Mouse (Mus musculus) MEL (cell line): ENCODE results near the gene Tgfbr3. TPM values are rescaled to one million over a fixed set of nuclear protein-coding genes. Genes with fewer than 3 reads are reported as not detected.
A peak's percentile ranks its signal among the peaks of the same experiment; 100 is the strongest.
"Not testable (repeated sequence)": the region's sequence is repeated elsewhere in the genome, so short reads cannot be mapped to it uniquely, and the experiment has no call there.

Source experiments
- DNase-seq: peaks from one replicate; pipeline ENCODE4 v3.0.0; 2011; ENCODE audit warnings: low read depth, low spot score
- H3K27ac ChIP-seq: 2 replicates; pipeline ENCODE4 v1.5.1; 2012; ENCODE audit warnings: low read depth, mild to moderate bottlenecking, control low read depth, low read length, moderate library complexity; ENCODE audit not compliant: control insufficient read depth
- H3K27me3 ChIP-seq, 2 experiments: fragments of 150-350 bp in 1 of 2; sonication (generic) in 1 of 2; 2 replicates each; pipeline ENCODE4 v1.6.1; 2012; ENCODE audit warnings: low read length in 2 of 2, mild to moderate bottlenecking in 2 of 2, improper control_type of control experiment in 1 of 2, moderate library complexity in 1 of 2; ENCODE audit not compliant: insufficient read depth in 2 of 2, control insufficient read depth in 1 of 2
- H3K36me3 ChIP-seq, 2 experiments: 2 replicates each; pipeline ENCODE4 v1.6.1; 2012 to 2014; ENCODE audit warnings: low read length in 2 of 2, improper control_type of control experiment in 1 of 2, inconsistent platforms in 1 of 2, mild to moderate bottlenecking in 1 of 2; ENCODE audit not compliant: insufficient read depth in 2 of 2, control insufficient read depth in 1 of 2
- H3K4me1 ChIP-seq, 2 experiments: fragments of 150-350 bp in 1 of 2; sonication (generic) in 1 of 2; 2 replicates each; pipeline ENCODE4 v1.6.1; 2012; ENCODE audit warnings: low read length in 2 of 2, improper control_type of control experiment in 1 of 2, mild to moderate bottlenecking in 1 of 2; ENCODE audit not compliant: insufficient read depth in 2 of 2, control insufficient read depth in 1 of 2
- H3K4me3 ChIP-seq, 2 experiments: fragments of 150-350 bp in 1 of 2; sonication (generic) in 1 of 2; 2 replicates each; pipeline ENCODE4 v1.5.1; 2012; ENCODE audit warnings: low read depth in 2 of 2, low read length in 2 of 2, mild to moderate bottlenecking in 2 of 2, moderate library complexity in 2 of 2, control low read depth in 1 of 2, improper control_type of control experiment in 1 of 2; ENCODE audit not compliant: control insufficient read depth in 1 of 2, insufficient read depth in 1 of 2
- H3K79me2 ChIP-seq: 2 replicates; pipeline ENCODE4 v1.6.1; 2012; ENCODE audit warnings: mild to moderate bottlenecking, low read length, moderate library complexity; ENCODE audit not compliant: control insufficient read depth, poor library complexity, insufficient read depth
- H3K9ac ChIP-seq: 2 replicates; pipeline ENCODE4 v1.6.1; 2012; ENCODE audit warnings: low read depth, mild to moderate bottlenecking, control low read depth, low read length, moderate library complexity; ENCODE audit not compliant: control insufficient read depth, poor library complexity, severe bottlenecking
- H3K9me3 ChIP-seq: fragments of 150-350 bp; sonication (generic); replicated peaks from 2 replicates; pipeline ENCODE4 v1.6.1; 2012; ENCODE audit warnings: mild to moderate bottlenecking, low read length, improper control_type of control experiment, moderate library complexity; ENCODE audit not compliant: insufficient read depth
- BHLHE40 ChIP-seq: IDR thresholded peaks from 2 replicates; pipeline ENCODE4 v1.6.1; 2012; ENCODE audit warnings: low read depth, mild to moderate bottlenecking, inconsistent platforms, low read length, improper control_type of control experiment, borderline replicate concordance
- E2F4 ChIP-seq: IDR thresholded peaks from 2 replicates; pipeline ENCODE4 v1.6.1; 2011; ENCODE audit warnings: low read depth, low read length, improper control_type of control experiment, borderline replicate concordance
- EP300 ChIP-seq, 2 experiments: IDR thresholded peaks; 2 replicates each; pipeline ENCODE4 v1.6.1; 2011; ENCODE audit warnings: improper control_type of control experiment in 2 of 2, low read length in 2 of 2, low read depth in 1 of 2, mild to moderate bottlenecking in 1 of 2
- ETS1 ChIP-seq: IDR thresholded peaks from 2 replicates; pipeline ENCODE4 v1.6.1; 2012; ENCODE audit warnings: low read depth, mild to moderate bottlenecking, inconsistent platforms, low read length, improper control_type of control experiment, moderate library complexity
- HCFC1 ChIP-seq: IDR thresholded peaks from 2 replicates; pipeline ENCODE4 v1.6.1; 2012; ENCODE audit warnings: low read depth, mild to moderate bottlenecking, inconsistent platforms, low read length, improper control_type of control experiment, moderate library complexity
- MAX ChIP-seq: IDR thresholded peaks from 2 replicates; pipeline ENCODE4 v1.6.1; 2011; ENCODE audit warnings: low read length, improper control_type of control experiment
- MYC ChIP-seq: IDR thresholded peaks from 2 replicates; pipeline ENCODE4 v1.6.1; 2011; ENCODE audit warnings: low read depth, mild to moderate bottlenecking, low read length, improper control_type of control experiment, moderate library complexity
- NELFE ChIP-seq: IDR thresholded peaks from 2 replicates; pipeline ENCODE4 v1.6.1; 2011; ENCODE audit warnings: low read depth, low read length, improper control_type of control experiment
- NRF1 ChIP-seq: IDR thresholded peaks from 2 replicates; pipeline ENCODE4 v1.6.1; 2014; ENCODE audit warnings: low read depth, mild to moderate bottlenecking, inconsistent platforms, low read length, improper control_type of control experiment, moderate library complexity; ENCODE audit not compliant: poor library complexity, insufficient read depth, severe bottlenecking
- POLR2A ChIP-seq, 2 experiments: IDR thresholded peaks; 2 replicates each; pipeline ENCODE4 v1.6.1; 2011 to 2012; ENCODE audit warnings: low read length in 2 of 2, mild to moderate bottlenecking in 2 of 2, control low read depth in 1 of 2, improper control_type of control experiment in 1 of 2, low read depth in 1 of 2, moderate library complexity in 1 of 2; ENCODE audit not compliant: control insufficient read depth in 1 of 2, insufficient read depth in 1 of 2, poor library complexity in 1 of 2
- POLR2AphosphoS2 ChIP-seq: IDR thresholded peaks from 2 replicates; pipeline ENCODE4 v1.6.1; 2011; ENCODE audit warnings: low read length, improper control_type of control experiment
- POLR2AphosphoS5 ChIP-seq: IDR thresholded peaks from 2 replicates; pipeline ENCODE4 v1.6.1; 2012; ENCODE audit warnings: low read depth, borderline replicate concordance, mild to moderate bottlenecking, inconsistent platforms, low read length, moderate library complexity, mixed read lengths
- SMC3 ChIP-seq: IDR thresholded peaks from 2 replicates; pipeline ENCODE4 v1.6.1; 2011; ENCODE audit warnings: low read depth, low read length, improper control_type of control experiment
- TAL1 ChIP-seq: IDR thresholded peaks from 2 replicates; pipeline ENCODE4 v1.6.1; 2012; ENCODE audit warnings: mild to moderate bottlenecking, inconsistent platforms, low read length, moderate library complexity, mixed read lengths
- TBP ChIP-seq: IDR thresholded peaks from 2 replicates; pipeline ENCODE4 v1.8.0; 2011; ENCODE audit warnings: low read depth, low read length, improper control_type of control experiment
- TCF12 ChIP-seq: IDR thresholded peaks from 2 replicates; pipeline ENCODE4 v1.6.1; 2014; ENCODE audit warnings: low read depth, mild to moderate bottlenecking, inconsistent platforms, low read length, improper control_type of control experiment, moderate library complexity
- USF1 ChIP-seq: IDR thresholded peaks from 2 replicates; pipeline ENCODE4 v1.6.1; 2014; ENCODE audit warnings: low read depth, mild to moderate bottlenecking, inconsistent platforms, low read length, improper control_type of control experiment, moderate library complexity
- USF2 ChIP-seq, 2 experiments: IDR thresholded peaks; 2 replicates each; pipeline ENCODE4 v1.6.1; 2011 to 2012; ENCODE audit warnings: improper control_type of control experiment in 2 of 2, low read length in 2 of 2, borderline replicate concordance in 1 of 2, inconsistent platforms in 1 of 2, low read depth in 1 of 2, mild to moderate bottlenecking in 1 of 2; ENCODE audit not compliant: insufficient read depth in 1 of 2
- ZNF384 ChIP-seq: IDR thresholded peaks from 2 replicates; pipeline ENCODE4 v1.6.1; 2012; ENCODE audit warnings: low read depth, mild to moderate bottlenecking, inconsistent platforms, low read length, improper control_type of control experiment
- polyA plus RNA-seq, 2 experiments: library from polyadenylated mRNA; stranded (reverse) in 1 of 2; unstranded in 1 of 2; fragments of >175 nt in 1 of 2; fragments of >200 nt in 1 of 2; gene quantifications; 2 replicates each; pipeline versions ENCODE4 v1.2.1 to v1.2.4; 2012; ENCODE audit warnings: low replicate concordance in 2 of 2, low read depth in 1 of 2; ENCODE audit not compliant: insufficient read length in 2 of 2, insufficient read depth in 1 of 2, missing spikeins in 1 of 2
- total RNA-seq: library from RNA; depleted of rRNA; stranded (reverse); fragments of 300-350 nt; gene quantifications from 2 replicates; pipeline ENCODE4 v1.2.3, GENCODE M21; 2012

Gene Tgfbr3
- total and polyA plus RNA-seq, 3 experiments, result 3.0 to 5.9 TPM; not detected in 1

DNA sequence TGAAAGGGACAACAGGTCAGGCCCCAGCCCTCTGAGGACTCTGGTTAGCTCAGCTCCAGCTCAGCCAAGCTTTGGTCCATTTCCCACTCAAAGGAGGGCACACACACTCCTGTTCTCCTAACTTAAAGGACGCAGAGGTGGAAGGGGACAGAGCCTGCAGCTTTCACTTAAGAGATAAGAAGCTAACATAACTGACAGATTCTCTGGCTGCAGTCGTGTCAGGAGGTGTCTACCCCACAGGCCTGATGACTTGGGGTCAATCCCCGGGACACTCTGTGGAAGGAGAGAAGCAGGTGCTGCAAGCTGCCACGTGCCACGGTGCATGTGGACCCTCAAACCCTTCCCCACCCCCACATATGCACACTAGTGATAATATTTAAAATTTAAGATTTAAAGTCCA is 65.3 kb downstream of the Tgfbr3 start:
- Histone ChIP-seq H3K9me3 (no peaks in the 10 kb centered on the region), H3K27ac (peak overlapping the region; percentile 88), H3K79me2 (peaks cover 3% of the 10 kb centered on the region; the same call in 1 of the 2 replicates), H3K4me3 (peak overlapping the region; percentile 28 to 31; a peak in 3 of 4 replicates), H3K9ac (peak overlapping the region; percentile 64), H3K27me3 (no peaks in the 10 kb centered on the region), H3K36me3 (peaks cover 0 to 19% of the 10 kb centered on the region in 2 experiments; a peak in 2 of 4 replicates), H3K4me1 (peaks cover 4 to 25% of the 10 kb centered on the region in 2 experiments)
- peak; percentile 62 for DNase-seq
- TF ChIP-seq SMC3 (no peak), TCF12 (0 out of 2 replicates have a peak, but pooled peaks have one; percentile 22), USF1 (no peak), HCFC1 (no peak), POLR2A (IDR thresholded peaks at IDR 0.05; ENCODE audit: control insufficient read depth in 1 of 2, insufficient read depth in 1 of 2, low read depth in 1 of 2, low read length in 2 of 2, poor library complexity in 1 of 2) (no peak; a peak in 1 of 4 replicates), POLR2AphosphoS5 (no peak), TAL1 (peak; percentile 43; the same call in 1 of the 2 replicates), MYC (0 out of 2 replicates have a peak, but pooled peaks have one; percentile 41), EP300 (IDR thresholded peaks at IDR 0.05; ENCODE audit: low read depth in 1 of 2, low read length in 2 of 2) (peak in 1 of 2 experiments; percentile 50; a peak in 1 of 4 replicates), TBP (no peak), USF2 (IDR thresholded peaks at IDR 0.05; ENCODE audit: borderline replicate concordance in 1 of 2, insufficient read depth in 1 of 2, low read depth in 1 of 2, low read length in 2 of 2) (no peak), MAX (0 out of 2 replicates have a peak, but pooled peaks have one; percentile 12), ZNF384 (peak; percentile 21; the same call in 1 of the 2 replicates), POLR2AphosphoS2 (no peak)

DNA sequence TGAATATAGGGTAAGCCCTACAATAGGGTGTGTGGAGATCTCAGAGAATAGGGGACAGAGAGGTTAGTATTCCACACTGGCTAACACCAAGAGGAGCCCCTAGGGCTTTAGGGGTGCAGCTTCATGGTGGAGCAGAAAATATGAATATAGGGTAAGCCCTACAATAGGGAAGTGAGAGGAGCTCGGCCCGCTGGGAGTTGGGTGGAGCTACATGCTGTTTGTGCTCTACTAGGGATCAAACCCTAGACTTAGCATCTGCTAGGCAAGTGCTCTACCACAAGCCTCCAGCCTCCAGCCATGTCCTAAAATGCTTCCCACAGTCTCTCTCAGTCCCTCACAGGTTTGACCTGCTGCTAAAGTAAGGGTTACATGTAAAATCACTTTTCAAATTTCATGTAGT is 65.9 kb downstream of the Tgfbr3 start:
- H3K9me3 ChIP-seq, H3K27ac ChIP-seq, H3K27me3 ChIP-seq, H3K4me3 ChIP-seq, H3K79me2 ChIP-seq: not testable (repeated sequence)
- peak; percentile 62 for DNase-seq
- Histone ChIP-seq H3K4me1 (peaks cover 4 to 19% of the 10 kb centered on the region in 2 experiments), H3K36me3 (peaks cover 0 to 13% of the 10 kb centered on the region in 2 experiments; a peak in 2 of 4 replicates), H3K9ac (0 out of 2 replicates have a peak overlapping the region, but pooled peaks have one; percentile 25)

DNA sequence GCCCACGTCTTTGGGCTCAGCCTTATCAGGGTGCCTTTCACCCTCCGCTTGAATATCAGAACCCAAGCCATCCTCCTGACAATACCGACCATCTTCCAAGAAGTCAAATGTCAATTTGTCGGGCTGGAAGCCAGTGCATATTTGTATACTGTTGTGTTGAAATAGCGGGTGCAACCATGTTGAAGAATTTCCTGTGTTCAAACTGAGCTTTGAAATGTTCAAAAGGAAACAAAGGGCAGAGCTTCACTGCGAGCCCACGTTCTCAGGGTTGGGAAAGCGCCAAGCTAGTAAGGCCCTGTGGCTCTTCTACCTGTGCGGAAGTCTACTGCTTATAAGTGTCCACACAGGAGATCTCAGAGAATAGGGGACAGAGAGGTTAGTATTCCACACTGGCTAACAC is 66.4 kb downstream of the Tgfbr3 start:
- no peaks in the 10 kb centered on the region for H3K27me3 ChIP-seq
- no peak for DNase-seq
- H3K36me3 ChIP-seq, result peaks cover 0 to 13% of the 10 kb centered on the region in 2 experiments; a peak in 2 of 4 replicates
- TF ChIP-seq BHLHE40, result no peak
- TF ChIP-seq NELFE, result no peak
- no peak for TF ChIP-seq NRF1
- no peak for TF ChIP-seq ETS1
- no peak for TF ChIP-seq E2F4
- TF ChIP-seq HCFC1, result no peak
- no peak overlapping the region for H3K27ac ChIP-seq
- H3K9me3 ChIP-seq, result no peaks in the 10 kb centered on the region
- H3K9ac ChIP-seq, result no peak overlapping the region
- H3K4me3 ChIP-seq, result no peak overlapping the region
- peaks cover 4 to 19% of the 10 kb centered on the region in 2 experiments for H3K4me1 ChIP-seq
- peaks cover 3% of the 10 kb centered on the region; the same call in 1 of the 2 replicates for H3K79me2 ChIP-seq
